Mouse (Mus musculus) olfactory bulb, adult 2 months (tissue): Measurements from ENCODE around the gene Ugcg. TPM values are rescaled to one million over a fixed set of nuclear protein-coding genes. Genes with fewer than 3 reads are reported as not detected.

Source experiments
- H3K27ac ChIP-seq: fragments of 200-500 bp; 2 replicates; pipeline ENCODE4 v1.5.1; 2012; ENCODE audit warnings: low read depth, low read length; ENCODE audit not compliant: insufficient read depth
- H3K4me1 ChIP-seq: fragments of 200-500 bp; 2 replicates; pipeline ENCODE4 v1.6.1; 2012; ENCODE audit warnings: low read length; ENCODE audit not compliant: control insufficient read depth, insufficient read depth
- H3K4me3 ChIP-seq: fragments of 200-500 bp; 2 replicates; pipeline ENCODE4 v1.5.1; 2012; ENCODE audit warnings: mild to moderate bottlenecking, low read depth, low read length, moderate library complexity; ENCODE audit not compliant: insufficient read depth
- CTCF ChIP-seq: fragments of 200-500 bp; IDR thresholded peaks from 2 replicates; pipeline ENCODE4 v1.5.1; 2012; ENCODE audit warnings: low read depth, mild to moderate bottlenecking, low read length, moderate library complexity; ENCODE audit not compliant: insufficient read depth
- POLR2A ChIP-seq: fragments of 200-500 bp; IDR thresholded peaks from 2 replicates; pipeline ENCODE4 v1.6.1; 2012; ENCODE audit warnings: mild to moderate bottlenecking, low read depth, low read length, moderate library complexity; ENCODE audit not compliant: insufficient read depth
- WGBS: fragments of 180-500 bp; shearing (Covaris S2); methylation state at CpG from one replicate; pipeline ENCODE4 v1.1.7; 2018; 5-methylcytosine and 5-hydroxymethylcytosine counted together
- polyA plus RNA-seq: library from polyadenylated mRNA; stranded (reverse); fragments of >200 nt; gene quantifications from 2 replicates; pipeline ENCODE4 v1.2.4, GENCODE M21; 2012; ENCODE audit warnings: low replicate concordance; ENCODE audit not compliant: missing spikeins, insufficient read depth, insufficient read length

Gene Ugcg
- 114 TPM in 1 of 2 replicates, not detected in the other for polyA plus RNA-seq

DNA sequence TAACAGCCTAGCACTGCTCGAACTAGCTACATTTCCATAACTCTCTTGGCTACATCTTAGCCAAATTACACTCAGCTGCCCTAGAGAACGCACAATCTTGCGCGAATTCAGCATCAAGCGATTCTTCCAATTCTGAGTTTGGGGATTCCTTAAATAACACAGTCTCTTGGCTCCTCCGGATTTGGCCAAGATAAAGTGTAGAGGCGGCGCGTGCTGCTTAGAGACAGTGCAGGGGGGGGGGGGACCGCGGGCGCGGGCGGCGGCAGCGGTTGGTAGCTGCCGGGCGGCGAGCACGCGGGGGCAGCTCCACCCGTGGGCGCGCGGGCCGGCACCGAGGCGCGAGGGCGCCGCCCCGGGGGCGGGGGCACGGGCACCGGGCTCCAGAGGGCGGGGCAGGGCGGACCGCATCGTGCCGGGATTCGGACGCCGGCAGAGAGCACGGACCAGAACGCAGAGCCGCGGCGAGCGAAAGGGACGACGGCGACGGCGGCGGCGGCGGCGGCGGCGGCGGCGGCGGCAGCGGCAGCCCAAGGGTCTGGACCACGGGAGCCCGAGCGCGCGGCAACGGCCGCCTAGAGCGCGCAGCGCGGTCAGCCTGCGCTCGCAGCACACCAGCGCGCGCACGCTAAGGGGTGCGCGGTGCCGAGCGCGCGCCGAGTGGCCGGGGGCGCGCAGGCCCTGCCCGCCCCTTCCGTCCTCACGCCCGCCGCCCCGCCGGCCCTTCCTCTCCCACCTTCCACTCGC is at the start of gene Ugcg:
Gene Ugcg, plus strand, starts transcription at position 456 of the 744 bp plus-strand sequence.
- 8% methylated on average over 98 of the region's 99 CpGs for WGBS

DNA sequence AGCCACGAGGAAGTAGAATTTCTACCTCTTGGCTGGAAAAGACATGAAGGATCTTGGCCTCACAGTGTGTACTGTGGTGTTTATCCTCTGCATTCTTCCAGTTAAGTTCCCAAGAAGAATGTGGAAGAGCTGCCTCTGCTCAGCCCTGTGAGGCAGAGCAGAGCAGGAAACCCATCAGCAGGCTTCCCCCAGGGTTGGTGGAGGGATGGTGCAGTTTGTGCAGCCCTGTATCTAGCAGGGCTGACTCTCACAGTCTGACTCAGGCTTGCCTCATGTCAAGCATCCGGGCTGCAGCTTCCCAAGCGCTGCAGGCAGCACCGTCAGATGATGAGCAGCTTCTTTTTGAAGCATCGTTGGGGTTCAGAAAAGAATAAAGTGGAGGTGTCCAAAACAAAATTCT is 40.0 kb upstream of the Ugcg start:
- WGBS = 77% methylated on average over 5 of the region's 5 CpGs
- Histone ChIP-seq H3K27ac (no peak overlapping the region), H3K4me1 (no peaks in the 10 kb centered on the region), H3K4me3 (no peak overlapping the region)
- TF ChIP-seq POLR2A = no peak
- TF ChIP-seq CTCF = no peak

More for the DNA sequence above, at the start of gene Ugcg:
- Histone ChIP-seq H3K27ac (peak within 1 kb of the TSS; percentile 87), H3K4me3 (peak within 1 kb of the TSS; percentile 98), H3K4me1 (no peaks in the 10 kb centered on the region)
- TF ChIP-seq CTCF = no peak
- peak; percentile 33; the same call in 1 of the 2 replicates for TF ChIP-seq POLR2A

- Histone ChIP-seq H3K4me1 (no peaks in the 10 kb centered on the region), H3K4me3 (no peak overlapping the region), H3K27ac (no peak overlapping the region)
- no peak for TF ChIP-seq POLR2A
- no peak for TF ChIP-seq CTCF
- 76% methylated on average over 5 of the region's 5 CpGs for WGBS
Measured at GRCm38 (mm10) chr4:59150907-59151306, 38.1 kb upstream of the Ugcg start.

DNA sequence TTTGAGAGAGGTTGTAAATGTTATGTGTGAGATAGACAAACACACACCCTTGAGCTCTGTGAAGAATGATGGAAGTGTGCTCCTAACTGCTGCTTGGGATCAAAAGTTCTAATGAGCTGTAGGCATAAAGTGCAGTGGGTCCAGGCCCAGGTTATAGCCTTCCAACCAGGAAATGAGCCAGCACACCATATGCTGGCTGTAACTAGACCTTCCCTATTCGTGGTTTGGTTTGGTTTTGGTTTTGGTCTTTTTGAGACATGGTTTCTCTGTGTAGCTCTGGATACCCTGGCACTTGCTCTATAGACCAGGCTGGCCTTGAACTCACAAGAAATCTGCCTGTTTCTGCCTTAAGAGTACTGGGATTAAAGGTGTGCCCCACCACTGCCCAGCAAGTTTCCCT is 37.1 kb upstream of the Ugcg start:
- no peak for TF ChIP-seq CTCF
- TF ChIP-seq POLR2A = no peak

GRCm38 (mm10) chr4:59156897-59157592 is 32.0 kb upstream of the Ugcg start:
- WGBS = 55% methylated on average over 7 of the region's 7 CpGs
- no peak overlapping the region for H3K4me3 ChIP-seq
- H3K27ac ChIP-seq = no peak overlapping the region
- TF ChIP-seq POLR2A = no peak
- no peak for TF ChIP-seq CTCF
- H3K4me1 ChIP-seq = no peaks in the 10 kb centered on the region

More for the DNA sequence above, 37.1 kb upstream of the Ugcg start:
- H3K4me1 ChIP-seq = no peaks in the 10 kb centered on the region
- no peak overlapping the region for H3K4me3 ChIP-seq
- no peak overlapping the region for H3K27ac ChIP-seq
- WGBS = 84% methylated on average over 1 of the region's 1 CpGs

DNA sequence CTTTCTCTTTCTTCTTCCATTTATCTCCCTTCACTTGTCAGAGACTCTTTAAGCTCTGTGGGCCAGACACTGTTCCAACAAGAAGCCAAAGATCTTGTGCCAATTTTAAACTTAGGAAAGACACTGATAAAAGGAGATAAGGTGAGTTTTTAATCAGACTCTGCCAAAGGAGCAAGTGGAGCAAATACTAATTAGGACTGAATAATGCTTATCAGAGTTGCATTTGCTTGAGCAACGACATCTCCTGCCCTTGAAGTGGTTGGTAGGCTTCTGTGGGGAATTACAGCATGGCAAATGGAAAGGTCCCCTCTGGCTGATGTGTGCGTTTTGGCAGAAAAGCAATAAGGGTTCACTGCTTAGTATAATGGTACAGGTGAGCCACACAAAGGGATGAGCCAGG is 31.4 kb upstream of the Ugcg start:
- WGBS = 66% methylated on average over 2 of the region's 2 CpGs
- Histone ChIP-seq H3K27ac (no peak overlapping the region), H3K4me3 (no peak overlapping the region), H3K4me1 (no peaks in the 10 kb centered on the region)
- TF ChIP-seq POLR2A = no peak
- no peak for TF ChIP-seq CTCF

- H3K4me3 ChIP-seq = no peak overlapping the region
- TF ChIP-seq POLR2A = no peak
- no peak for TF ChIP-seq CTCF
- 94% methylated on average over 5 of the region's 5 CpGs for WGBS
- H3K4me1 ChIP-seq = no peaks in the 10 kb centered on the region
- no peak overlapping the region for H3K27ac ChIP-seq
Measured at GRCm38 (mm10) chr4:59160289-59160688, 28.8 kb upstream of the Ugcg start.

DNA sequence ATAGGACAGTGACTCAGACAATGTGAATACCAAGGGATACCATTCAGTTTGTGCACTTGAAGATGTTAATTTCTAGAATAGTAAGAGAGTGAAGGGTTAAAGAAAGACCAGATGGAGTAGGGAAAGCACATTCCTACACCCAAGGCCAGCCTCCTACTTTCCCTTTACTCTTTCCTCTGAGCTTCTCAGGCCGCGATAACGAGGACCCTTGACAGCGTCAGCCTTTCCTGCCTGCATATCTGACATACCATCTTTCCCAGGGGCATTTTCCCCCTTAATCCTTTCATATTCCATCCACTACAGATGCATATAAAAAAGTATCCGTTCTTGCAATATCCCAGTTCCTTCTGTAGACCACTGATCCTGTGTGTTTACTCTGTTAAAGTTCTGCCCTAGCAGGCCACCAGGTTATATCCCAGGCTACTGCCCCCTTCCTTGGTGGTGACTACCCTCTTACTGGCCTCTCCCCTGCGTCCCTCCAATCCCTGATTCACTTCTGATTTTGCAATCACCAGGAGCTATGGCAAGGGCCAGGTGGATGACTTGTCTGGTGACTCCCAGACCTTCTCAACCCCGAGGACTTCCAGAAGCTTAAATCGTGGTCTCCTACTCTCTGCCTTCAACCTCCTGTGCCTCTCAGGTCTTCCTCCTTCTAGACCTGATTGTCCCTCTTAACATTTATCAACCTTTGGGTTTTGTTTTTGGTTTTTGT is 27.9 kb upstream of the Ugcg start:
- WGBS = 85% methylated on average over 8 of the region's 8 CpGs
- H3K27ac ChIP-seq = no peak overlapping the region

More for the DNA sequence above, 27.9 kb upstream of the Ugcg start:
- no peak for TF ChIP-seq CTCF
- no peak for TF ChIP-seq POLR2A
- no peaks in the 10 kb centered on the region for H3K4me1 ChIP-seq
- no peak overlapping the region for H3K4me3 ChIP-seq
